Mouse (Mus musculus) forebrain, embryonic 10.5 days (tissue): Measurements from ENCODE around the gene Suv39h1. TPM values are rescaled to one million over a fixed set of nuclear protein-coding genes. Genes with fewer than 3 reads are reported as not detected.
"Not testable (repeated sequence)": the region's sequence is repeated elsewhere in the genome, so short reads cannot be mapped to it uniquely, and the experiment has no call there.

Experiments used
- DNase-seq: peaks from one replicate; pipeline ENCODE4 v3.0.0-alpha.2; 2017; ENCODE audit warnings: low spot score; ENCODE audit errors: extremely low spot score
- H3K27ac ChIP-seq: fragments of 300-500 bp; sonication (generic); 2 replicates; pipeline ENCODE4 v1.5.1; 2016; ENCODE audit warnings: mild to moderate bottlenecking
- H3K27me3 ChIP-seq: fragments of 300-500 bp; sonication (generic); 2 replicates; pipeline ENCODE4 v1.6.1; 2016; ENCODE audit warnings: mild to moderate bottlenecking; ENCODE audit not compliant: poor library complexity, severe bottlenecking
- H3K36me3 ChIP-seq: fragments of 300-500 bp; sonication (generic); replicated peaks from 2 replicates; pipeline ENCODE4 v1.6.1; 2016; ENCODE audit warnings: mild to moderate bottlenecking, moderate library complexity
- H3K4me1 ChIP-seq: fragments of 300-500 bp; sonication (generic); 2 replicates; pipeline ENCODE4 v1.6.1; 2016
- H3K4me3 ChIP-seq: fragments of 300-500 bp; sonication (generic); 2 replicates; pipeline ENCODE4 v1.5.1; 2016; ENCODE audit warnings: mild to moderate bottlenecking, moderate library complexity
- H3K9me3 ChIP-seq: fragments of 300-500 bp; sonication (generic); 2 replicates; pipeline ENCODE4 v1.6.1; 2016; ENCODE audit warnings: mild to moderate bottlenecking, moderate library complexity
- WGBS: fragments of 180-500 bp; shearing (Covaris S2); methylation state at CpG from one replicate; pipeline ENCODE4 v1.1.7; 2016; 5-methylcytosine and 5-hydroxymethylcytosine counted together
- polyA plus RNA-seq: library from polyadenylated mRNA; unstranded; fragments of >200 nt; fragmentation: Nextera tagmentation; extraction: Ambion mirVana; gene quantifications from 2 replicates; pipeline ENCODE4 v1.2.1, GENCODE M21; 2016

Gene Suv39h1
- polyA plus RNA-seq, 1 experiment from 2014 or later: 106 TPM

DNA sequence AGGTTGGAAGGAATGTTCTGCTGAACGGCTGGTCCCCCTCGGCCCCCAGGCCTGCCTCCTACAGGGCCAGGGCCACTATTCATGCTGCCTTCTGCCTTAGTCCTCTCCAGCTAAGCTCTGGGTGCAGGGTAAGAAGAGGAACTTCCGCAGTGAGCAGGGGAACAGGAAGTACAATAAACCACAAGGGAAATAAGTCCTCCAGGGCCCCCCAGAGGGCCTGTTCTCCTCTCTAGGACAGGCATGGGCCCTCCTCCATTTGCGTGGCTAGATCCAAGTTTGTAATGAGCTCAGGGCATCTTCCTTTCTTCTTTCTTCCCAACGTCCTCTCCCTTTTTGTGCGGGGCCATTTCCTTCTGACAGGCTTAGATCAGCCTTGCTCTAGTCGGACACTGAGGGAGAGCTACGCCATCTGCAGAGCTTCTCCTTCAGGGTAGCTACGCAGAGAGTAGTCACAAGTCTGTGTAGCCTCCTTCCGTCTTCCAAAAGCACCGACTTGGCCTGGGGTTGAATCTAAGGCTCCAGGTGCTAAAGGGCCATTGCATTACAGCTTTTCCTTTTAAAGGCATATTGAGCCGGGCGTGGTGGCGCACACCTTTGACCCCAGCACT lies 15.9 kb upstream of the Suv39h1 start, which contains the start of gene Was:
Was (minus strand) TSS at position 153 of the 608 bp plus-strand sequence.
- no peak for DNase-seq
- H3K4me3 ChIP-seq: no peak within 1 kb of the TSS
- H3K27me3 ChIP-seq: no peaks in the 10 kb centered on the region
- no peaks in the 10 kb centered on the region; the same call in 1 of the 2 replicates for H3K9me3 ChIP-seq
- H3K27ac ChIP-seq: no peak within 1 kb of the TSS
- no peaks in the 10 kb centered on the region for H3K36me3 ChIP-seq
- no peaks in the 10 kb centered on the region for H3K4me1 ChIP-seq
- WGBS: 86% methylated on average over 12 of the region's 14 CpGs

DNA sequence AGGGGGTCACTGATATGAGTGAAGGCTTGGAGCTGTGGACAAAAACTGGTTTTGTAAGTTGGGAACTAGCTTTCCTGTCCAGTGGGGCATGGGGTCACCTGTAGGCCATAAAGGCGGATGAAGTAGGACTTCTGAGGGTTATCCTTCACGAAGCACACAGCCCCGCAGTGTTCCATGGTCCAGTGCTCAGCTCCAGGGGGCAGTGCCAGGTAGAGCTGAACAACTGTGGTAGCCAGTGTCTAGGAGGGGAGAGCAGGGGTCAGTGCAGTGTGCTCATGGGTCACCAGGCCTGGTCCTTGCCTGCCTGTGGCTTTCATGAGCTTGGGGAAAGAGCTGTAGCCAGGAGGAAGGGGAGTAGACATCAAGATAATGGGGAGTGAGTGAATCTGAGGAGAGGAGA lies 15.2 kb upstream of the Suv39h1 start:
- H3K4me3 ChIP-seq: no peak overlapping the region
- WGBS: 87% methylated on average over 3 of the region's 3 CpGs
- DNase-seq: no peak
- H3K27me3 ChIP-seq: no peaks in the 10 kb centered on the region
- H3K4me1 ChIP-seq: no peaks in the 10 kb centered on the region
- H3K27ac ChIP-seq: no peak overlapping the region
- H3K9me3 ChIP-seq: no peaks in the 10 kb centered on the region; the same call in 1 of the 2 replicates
- no peaks in the 10 kb centered on the region for H3K36me3 ChIP-seq

DNA sequence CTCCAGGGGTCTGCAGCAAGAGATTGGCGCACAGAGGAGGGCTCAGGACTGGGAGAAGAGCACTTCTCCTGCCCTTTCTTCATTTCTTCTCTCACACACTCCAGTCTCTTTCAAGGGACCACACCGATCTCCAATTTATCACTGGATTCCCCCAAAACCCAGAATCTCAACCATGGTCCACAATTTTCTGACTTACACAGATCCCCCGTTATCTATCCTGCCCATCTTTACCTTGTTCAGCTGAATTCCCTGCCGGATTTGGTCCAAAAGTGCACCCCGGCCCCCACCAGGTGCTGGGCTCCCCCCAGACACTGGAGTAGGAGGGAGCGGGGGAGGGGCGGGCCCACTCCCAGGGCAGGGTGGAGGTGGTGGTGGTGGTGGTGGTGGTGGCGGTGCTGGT lies 11.1 kb upstream of the Suv39h1 start:
- 88% methylated on average over 6 of the region's 8 CpGs for WGBS

DNA sequence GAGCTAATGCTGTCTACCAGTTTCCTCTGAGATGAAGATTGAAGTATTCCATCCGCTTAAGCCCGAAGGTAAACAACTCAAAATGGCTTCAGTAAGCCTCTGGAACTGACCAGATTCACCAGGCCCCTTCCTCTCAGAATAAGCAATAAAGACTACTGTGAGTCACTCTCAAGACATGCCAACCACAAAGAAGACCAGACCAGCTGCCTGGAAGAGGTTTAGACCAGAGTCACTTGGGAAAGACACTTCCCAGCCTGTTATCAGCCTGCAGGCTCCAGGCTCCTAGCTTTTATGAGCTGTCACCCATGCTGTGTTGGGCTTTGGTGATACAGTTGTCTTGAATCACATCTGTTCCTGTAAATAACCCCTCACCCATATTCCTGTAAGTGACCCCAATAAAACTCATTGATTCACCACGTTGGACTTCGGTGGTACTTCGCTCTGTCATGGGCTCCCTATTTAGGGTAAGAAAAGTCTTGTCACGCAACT lies 10.3 kb upstream of the Suv39h1 start:
- no peaks in the 10 kb centered on the region for H3K36me3 ChIP-seq
- no peak for DNase-seq
- H3K4me1 ChIP-seq: no peaks in the 10 kb centered on the region
- H3K27me3 ChIP-seq: no peaks in the 10 kb centered on the region
- H3K4me3 ChIP-seq: no peak overlapping the region
- H3K27ac ChIP-seq: no peak overlapping the region
- H3K9me3 ChIP-seq: no peaks in the 10 kb centered on the region; the same call in 1 of the 2 replicates
- 92% methylated on average over 6 of the region's 6 CpGs for WGBS

More for the DNA sequence above, 11.1 kb upstream of the Suv39h1 start:
- Histone ChIP-seq H3K4me3 (no peak overlapping the region), H3K4me1 (no peaks in the 10 kb centered on the region), H3K27me3 (no peaks in the 10 kb centered on the region), H3K27ac (no peak overlapping the region), H3K36me3 (no peaks in the 10 kb centered on the region), H3K9me3 (no peaks in the 10 kb centered on the region; the same call in 1 of the 2 replicates)
- no peak for DNase-seq

DNA sequence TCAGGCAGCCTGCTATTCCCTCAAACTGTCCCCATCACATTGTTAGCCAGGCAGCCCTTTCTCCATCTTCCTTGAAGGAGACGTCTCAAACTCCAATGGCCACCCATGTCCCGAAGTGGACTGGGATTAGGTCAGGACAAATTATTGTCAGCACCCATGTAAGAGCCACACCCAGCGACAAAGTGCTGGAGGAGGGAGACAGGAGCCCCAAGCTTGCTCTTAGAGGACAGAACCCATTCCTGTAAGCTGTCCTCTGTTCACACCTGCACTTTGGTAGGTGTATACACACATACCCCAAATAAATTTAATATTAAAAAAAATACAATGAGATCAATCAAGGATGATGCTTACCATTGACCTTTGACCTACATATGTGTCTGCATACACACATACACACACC lies 544 bp upstream of the Suv39h1 start:
- peaks cover 25% of the 10 kb centered on the region for H3K36me3 ChIP-seq
- WGBS: 20% methylated on average over 3 of the region's 3 CpGs
- no peaks in the 10 kb centered on the region; the same call in 1 of the 2 replicates for H3K9me3 ChIP-seq
- H3K27ac ChIP-seq: peak overlapping the region; percentile 94
- no peak for DNase-seq
- no peaks in the 10 kb centered on the region for H3K27me3 ChIP-seq
- H3K4me1 ChIP-seq: peaks cover 5% of the 10 kb centered on the region
- peak overlapping the region; percentile 64 for H3K4me3 ChIP-seq

DNA sequence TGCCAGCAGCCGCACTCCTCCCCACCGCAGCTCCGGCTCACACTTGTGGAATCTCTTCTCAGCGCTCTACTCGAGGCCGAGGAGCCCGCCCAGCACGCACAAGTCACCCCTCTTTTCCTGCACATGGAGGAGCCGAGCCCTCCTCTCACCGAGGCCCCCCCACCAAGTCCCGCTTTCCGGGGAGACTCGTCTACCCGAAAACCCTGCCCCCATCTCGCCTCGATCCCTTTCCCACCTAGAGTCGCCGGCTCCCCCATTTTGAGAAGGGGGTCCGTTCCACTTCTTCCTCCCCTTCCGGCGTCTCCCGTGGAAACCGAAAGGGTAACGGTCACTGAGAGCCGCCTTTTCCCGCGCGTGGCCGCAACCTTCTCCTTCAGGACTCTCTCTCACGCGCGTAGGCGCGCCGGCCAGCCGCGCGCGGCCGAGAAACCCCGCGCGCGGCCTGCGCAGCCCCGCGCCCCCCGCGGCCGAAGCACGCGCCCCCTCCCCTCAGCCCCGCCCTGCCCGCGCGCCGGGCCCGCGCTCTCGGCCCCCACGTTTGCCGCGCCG lies 605 bp downstream of the Suv39h1 start:
- WGBS: 28% methylated on average over 61 of the region's 64 CpGs
- Histone ChIP-seq H3K27me3 (no peaks in the 10 kb centered on the region), H3K9me3 (no peaks in the 10 kb centered on the region; the same call in 1 of the 2 replicates), H3K4me3 (peak overlapping the region; percentile 64), H3K36me3 (peaks cover 37% of the 10 kb centered on the region), H3K27ac (peak overlapping the region; percentile 94), H3K4me1 (peaks cover 5% of the 10 kb centered on the region)
- peak; percentile 36 for DNase-seq

DNA sequence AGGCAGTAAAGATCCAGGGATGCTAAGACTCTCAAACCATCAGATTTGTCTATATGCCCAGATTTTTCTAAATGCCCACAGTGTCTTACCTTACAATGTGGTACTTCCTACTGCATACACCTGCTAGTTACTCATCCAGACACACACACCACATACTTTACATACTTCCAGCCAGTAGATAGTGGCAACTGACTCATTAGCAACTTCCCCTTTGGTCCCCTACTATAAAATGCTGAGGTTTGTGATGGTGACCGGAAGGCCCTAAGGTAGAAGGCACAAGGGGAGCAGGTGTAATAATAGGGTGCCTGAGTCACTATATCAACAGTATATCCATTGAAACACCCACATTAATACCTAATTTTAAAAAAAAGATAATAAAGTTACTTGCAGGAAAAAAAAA lies 5.4 kb downstream of the Suv39h1 start:
- Histone ChIP-seq H3K27ac (no peak overlapping the region), H3K27me3 (no peaks in the 10 kb centered on the region), H3K4me1 (peaks cover 5% of the 10 kb centered on the region), H3K9me3 (no peaks in the 10 kb centered on the region; the same call in 1 of the 2 replicates), H3K36me3 (peaks cover 85% of the 10 kb centered on the region), H3K4me3 (no peak overlapping the region)
- DNase-seq: no peak
- 96% methylated on average over 1 of the region's 1 CpGs for WGBS

DNA sequence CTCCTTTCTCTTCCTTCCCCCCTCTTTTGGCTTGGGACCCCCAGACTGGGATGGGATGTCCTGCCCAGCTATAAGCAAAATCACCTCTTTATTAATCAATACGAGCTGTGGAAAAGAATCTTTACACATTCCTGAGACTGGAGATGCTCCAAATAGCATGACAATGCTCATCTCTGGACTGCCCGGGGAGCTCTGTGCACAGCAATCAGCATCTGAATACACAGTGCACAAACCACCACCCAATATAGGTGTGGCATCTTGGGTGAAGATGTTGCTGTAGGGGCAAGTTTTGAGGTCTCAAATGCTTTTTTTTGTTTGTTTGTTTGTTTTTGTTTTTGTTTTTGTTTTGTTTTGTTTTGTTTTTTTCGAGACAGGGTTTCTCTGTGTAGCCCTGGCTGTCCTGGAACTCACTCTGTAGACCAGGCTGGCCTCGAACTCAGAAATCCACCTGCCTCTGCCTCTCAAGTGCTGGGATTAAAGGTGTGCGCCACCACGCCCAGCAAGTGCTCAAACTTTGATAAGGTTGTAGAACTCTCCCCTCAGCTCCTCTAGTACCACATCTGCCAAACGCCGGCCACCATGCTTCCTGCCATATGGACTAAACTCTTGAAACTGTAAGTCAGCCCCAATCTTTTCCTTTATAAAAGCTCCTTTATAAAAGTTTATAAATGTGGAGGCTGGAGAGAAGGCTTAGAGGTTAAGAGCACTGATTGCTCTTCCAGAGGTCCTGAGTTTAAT lies 23.3 kb downstream of the Suv39h1 start:
- H3K4me3 ChIP-seq, H3K9me3 ChIP-seq, H3K27me3 ChIP-seq, H3K27ac ChIP-seq, DNase-seq, H3K36me3 ChIP-seq, H3K4me1 ChIP-seq: not testable (repeated sequence)
- WGBS: 86% methylated on average over 8 of the region's 8 CpGs

DNA sequence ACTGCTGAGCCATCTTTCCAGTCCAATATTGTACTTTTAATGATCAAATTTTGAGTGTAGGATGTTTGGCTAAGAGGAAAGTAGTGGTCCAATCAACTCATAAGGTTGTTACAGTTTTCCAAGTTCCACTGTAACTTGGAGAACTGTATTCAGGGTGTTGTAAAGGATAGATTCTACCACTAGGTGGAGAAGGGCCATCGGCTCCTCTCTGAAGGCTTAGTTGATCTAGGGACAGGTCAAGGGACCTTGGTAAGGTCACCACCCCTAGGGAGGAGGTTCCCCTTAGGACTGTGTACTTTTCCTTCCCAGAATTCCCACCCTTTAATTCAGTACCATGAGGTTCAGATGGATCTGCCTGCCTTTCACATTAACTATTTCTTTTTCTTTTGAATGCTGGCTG lies 41.6 kb downstream of the Suv39h1 start:
- H3K4me3 ChIP-seq: no peak overlapping the region
- no peak overlapping the region for H3K27ac ChIP-seq
- 50% methylated on average over 1 of the region's 1 CpGs for WGBS
- H3K9me3 ChIP-seq: no peaks in the 10 kb centered on the region
- DNase-seq: no peak
- no peaks in the 10 kb centered on the region for H3K27me3 ChIP-seq
- no peaks in the 10 kb centered on the region for H3K4me1 ChIP-seq
- no peaks in the 10 kb centered on the region for H3K36me3 ChIP-seq

DNA sequence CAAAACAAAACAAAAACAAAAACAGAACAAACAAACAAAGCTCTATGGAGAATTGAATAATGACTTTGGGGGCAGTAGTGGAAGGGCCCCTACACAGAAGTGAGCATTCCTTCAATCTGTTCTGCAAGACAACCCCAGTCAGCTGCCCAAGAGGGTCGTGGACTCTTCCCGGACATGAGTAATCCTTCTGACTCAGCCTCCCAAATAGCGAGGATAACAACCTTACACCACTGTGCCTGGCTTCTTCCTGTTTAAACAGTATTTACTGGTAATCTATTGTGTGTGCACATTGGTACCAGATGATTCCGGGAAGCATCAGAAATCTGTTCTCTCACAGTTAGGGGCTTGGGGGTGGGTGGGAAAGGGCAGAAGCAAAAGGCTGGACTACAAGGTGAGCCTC lies 47.7 kb downstream of the Suv39h1 start:
- no peak overlapping the region for H3K27ac ChIP-seq
- WGBS: 75% methylated on average over 4 of the region's 4 CpGs
- no peaks in the 10 kb centered on the region for H3K27me3 ChIP-seq
- no peak for DNase-seq
- H3K36me3 ChIP-seq: no peaks in the 10 kb centered on the region
- H3K9me3 ChIP-seq: no peaks in the 10 kb centered on the region
- no peak overlapping the region for H3K4me3 ChIP-seq
- no peaks in the 10 kb centered on the region for H3K4me1 ChIP-seq

DNA sequence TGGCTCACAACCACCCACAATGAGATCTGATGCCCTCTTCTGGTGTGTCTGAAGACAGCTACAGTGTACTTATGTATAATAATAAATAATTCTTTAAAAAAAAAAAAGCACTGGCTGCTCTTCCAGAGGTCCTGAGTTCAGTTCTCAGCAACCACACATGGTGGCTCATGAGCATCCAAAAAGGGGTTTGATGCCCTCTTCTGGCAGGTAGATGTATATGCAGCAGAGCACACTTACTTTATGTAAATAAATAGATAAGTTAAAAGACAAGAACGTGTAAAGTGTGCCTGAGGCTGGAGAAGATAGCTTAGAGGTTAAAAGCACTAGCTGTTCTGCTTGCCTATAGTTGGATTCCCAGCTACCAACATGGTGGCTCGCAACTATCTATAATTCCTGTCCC lies 49.8 kb downstream of the Suv39h1 start:
- no peak for DNase-seq
- Histone ChIP-seq H3K27ac (no peak overlapping the region), H3K27me3 (no peaks in the 10 kb centered on the region), H3K4me3 (no peak overlapping the region), H3K4me1 (no peaks in the 10 kb centered on the region), H3K36me3 (no peaks in the 10 kb centered on the region), H3K9me3 (no peaks in the 10 kb centered on the region)
- WGBS: 80% methylated on average over 2 of the region's 2 CpGs

DNA sequence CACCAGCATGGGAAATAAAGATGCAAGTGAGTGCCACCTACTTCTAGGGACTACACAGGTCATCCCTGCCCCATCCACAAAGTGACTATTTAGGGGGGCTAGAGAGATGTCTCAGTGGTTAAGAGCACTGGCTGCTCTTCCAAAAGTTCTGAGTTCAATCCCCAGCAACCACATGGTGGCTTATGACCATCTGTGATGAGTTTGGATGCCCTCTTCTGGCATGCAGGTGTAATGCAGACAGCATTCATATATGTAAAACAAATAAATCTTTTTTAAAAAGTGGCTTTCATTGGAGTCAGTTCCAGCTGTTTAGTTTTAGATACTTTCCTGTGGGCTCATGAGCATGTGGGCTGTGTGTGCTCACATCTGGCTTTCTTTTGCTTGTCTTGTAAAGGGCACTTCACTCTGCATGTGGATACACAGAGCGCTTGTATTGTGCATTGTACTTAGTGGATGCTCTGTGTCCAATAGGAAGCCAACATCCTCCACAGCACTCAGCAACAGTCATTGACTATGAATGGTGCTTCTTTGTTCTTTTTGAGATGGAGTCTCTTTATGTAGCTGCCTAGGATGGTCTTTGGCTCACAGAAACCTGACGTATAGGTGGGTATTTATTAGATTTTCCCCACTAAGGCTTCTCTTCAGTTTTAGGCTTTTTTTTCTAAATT lies 54.3 kb downstream of the Suv39h1 start:
- H3K27ac ChIP-seq: no peak overlapping the region
- H3K27me3 ChIP-seq: no peaks in the 10 kb centered on the region
- no peaks in the 10 kb centered on the region for H3K9me3 ChIP-seq
- WGBS: 75% methylated on average over 2 of the region's 2 CpGs
- no peak overlapping the region for H3K4me3 ChIP-seq
- H3K4me1 ChIP-seq: no peaks in the 10 kb centered on the region
- H3K36me3 ChIP-seq: no peaks in the 10 kb centered on the region
- DNase-seq: no peak
